Mouse (Mus musculus) myocyte (in vitro differentiated cells): ENCODE results near the gene Pah.

Experiments
- E2F4 ChIP-seq: IDR thresholded peaks from one replicate; pipeline ENCODE4 v1.6.1; 2011; ENCODE audit warnings: mild to moderate bottlenecking, control low read depth, moderate library complexity; ENCODE audit not compliant: insufficient read depth
- POLR2A ChIP-seq: IDR thresholded peaks from one replicate; pipeline ENCODE4 v1.6.1; 2011; ENCODE audit warnings: low read depth, mild to moderate bottlenecking, control low read depth, moderate library complexity; ENCODE audit not compliant: insufficient read length
- POLR2AphosphoS2 ChIP-seq: IDR thresholded peaks from one replicate; pipeline ENCODE4 v1.6.1; 2011; ENCODE audit warnings: low read depth, control low read depth; ENCODE audit not compliant: insufficient read length
- USF1 ChIP-seq: IDR thresholded peaks from one replicate; pipeline ENCODE4 v1.6.1; 2011; ENCODE audit warnings: low read depth, mild to moderate bottlenecking, control low read depth, moderate library complexity

GRCm38 (mm10) chr10:87563818-87564217, 42.2 kb downstream of the Pah start:
- TF ChIP-seq POLR2AphosphoS2, result no peak
- no peak for TF ChIP-seq E2F4
- no peak for TF ChIP-seq POLR2A
- TF ChIP-seq USF1, result no peak
